Mouse (Mus musculus): ENCODE data around the gene Bid.
A peak's percentile ranks its signal among the peaks of the same experiment; 100 is the strongest.

Bid gene

DNA sequence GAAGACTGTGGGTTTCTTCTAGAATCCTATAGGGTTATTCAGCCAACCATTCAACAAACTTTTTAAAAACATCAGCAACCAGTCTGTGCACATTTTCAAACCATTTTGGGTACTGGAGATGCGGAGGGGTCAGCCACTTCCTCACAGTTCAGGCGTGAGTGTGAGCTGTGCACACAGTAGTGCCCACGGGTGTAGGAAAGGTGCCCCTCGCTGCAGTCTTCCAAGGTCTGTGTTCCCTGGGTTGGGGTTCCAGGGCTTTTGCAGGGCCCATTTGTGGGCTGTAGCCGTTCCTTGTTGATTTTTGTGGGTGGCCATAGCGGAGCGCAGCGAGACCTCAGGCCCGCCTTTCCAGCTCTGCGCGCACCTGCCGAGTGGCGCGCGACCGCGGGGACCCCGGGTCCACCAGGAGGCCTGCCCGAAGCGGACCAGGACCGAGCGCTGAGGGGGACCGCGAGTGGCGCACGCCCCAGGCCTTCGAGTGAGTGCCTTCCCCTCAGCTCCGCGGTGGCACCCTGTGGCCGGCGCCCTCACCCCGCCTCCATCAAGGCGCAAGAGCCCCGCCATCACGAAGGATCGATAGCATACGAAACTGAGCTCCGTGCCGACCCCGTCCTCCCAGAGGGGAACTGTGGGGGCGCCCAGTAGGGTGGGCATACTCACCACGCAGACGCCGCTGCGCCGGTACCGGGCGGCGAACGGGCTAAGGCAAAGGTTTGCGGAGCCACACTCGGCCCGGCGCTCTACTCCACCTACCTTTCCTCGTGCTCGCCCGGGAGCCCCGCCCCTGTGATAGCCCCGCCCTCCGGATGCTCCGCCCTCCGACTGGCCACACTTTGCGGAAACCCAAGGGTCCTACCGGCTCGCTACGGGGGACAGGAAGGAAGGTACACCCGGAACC, at the start of gene Bid:
Bid (minus strand) TSS at position 780 of the 898 bp plus-strand sequence.
- DNase-seq (ENCODE audit: low spot score in 2 of 2), result peak; percentile 89 to 98

DNA sequence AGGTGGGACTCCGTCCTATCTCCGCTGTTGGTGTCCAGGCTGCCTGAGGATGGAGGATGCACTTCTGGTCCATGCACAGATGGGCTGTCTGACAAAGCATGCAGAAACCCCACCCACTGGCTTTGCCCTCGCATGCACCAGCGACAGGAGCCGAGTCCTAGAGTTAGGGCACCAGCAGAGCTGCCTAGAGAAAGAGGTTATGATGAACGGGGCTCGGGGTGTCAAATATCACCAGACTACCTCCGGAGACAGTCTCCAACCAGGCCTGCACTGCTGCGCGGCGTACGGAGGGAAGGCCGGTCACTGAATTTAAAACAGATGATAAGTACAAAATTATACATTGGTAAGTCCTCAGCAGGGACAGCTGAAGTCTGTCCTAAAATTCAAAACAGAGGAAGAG, 49.2 kb upstream of the Bid start:
- no peak for DNase-seq (ENCODE audit: low spot score in 2 of 2)

DNA sequence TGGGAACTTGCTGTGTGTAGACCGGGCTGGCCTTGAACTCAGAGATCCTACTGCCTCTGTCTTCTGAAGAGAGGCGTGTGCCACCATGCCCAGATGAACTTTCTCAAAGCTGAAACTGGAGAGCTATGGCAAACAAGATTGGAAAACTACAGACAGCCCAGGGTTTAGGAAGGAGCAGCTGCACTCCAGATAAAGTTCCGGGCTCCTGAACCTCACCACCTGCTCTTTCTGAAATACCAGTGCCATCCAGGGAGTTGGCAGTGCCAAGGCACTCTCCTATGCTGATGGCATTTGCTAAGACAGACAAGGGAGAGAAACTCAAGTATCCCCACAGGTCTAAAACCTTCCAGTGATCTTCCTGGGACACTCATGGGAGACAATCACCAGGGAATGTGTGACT, 47.5 kb upstream of the Bid start:
- no peak for DNase-seq (ENCODE audit: low spot score in 2 of 2)

DNA sequence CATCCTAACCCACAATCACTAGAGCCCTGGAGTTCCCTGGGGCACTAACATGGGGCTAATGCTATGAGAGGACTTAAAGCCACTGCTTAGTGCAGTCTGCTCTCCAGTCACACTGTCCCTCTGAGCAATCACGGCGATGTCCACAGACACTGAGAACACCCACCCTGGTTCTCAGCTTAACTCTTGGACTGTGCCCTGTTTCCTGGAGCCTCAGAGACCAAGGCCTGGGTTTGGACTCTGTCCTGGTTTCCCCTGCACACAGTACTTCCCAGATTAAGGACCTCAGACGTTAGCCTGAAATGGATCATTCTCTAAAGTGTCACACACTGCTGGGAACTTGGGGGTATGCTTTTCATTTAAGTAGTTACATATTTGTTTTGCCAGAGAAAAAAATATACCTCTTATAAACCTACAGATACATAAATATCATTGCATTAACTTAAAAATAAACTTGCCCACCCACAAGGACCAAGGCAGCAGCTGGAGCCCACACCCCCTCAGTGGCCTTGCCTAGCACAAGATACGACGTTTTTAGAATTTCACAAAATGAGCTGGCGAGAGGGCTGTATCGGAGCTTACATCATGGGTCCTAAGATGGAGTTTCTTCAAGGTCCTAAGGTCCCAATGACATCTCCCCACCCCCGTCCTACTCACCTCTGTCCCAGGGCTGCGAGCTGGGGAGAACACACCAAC, 43.8 kb upstream of the Bid start:
- no peak for DNase-seq (ENCODE audit: low spot score in 2 of 2)

DNA sequence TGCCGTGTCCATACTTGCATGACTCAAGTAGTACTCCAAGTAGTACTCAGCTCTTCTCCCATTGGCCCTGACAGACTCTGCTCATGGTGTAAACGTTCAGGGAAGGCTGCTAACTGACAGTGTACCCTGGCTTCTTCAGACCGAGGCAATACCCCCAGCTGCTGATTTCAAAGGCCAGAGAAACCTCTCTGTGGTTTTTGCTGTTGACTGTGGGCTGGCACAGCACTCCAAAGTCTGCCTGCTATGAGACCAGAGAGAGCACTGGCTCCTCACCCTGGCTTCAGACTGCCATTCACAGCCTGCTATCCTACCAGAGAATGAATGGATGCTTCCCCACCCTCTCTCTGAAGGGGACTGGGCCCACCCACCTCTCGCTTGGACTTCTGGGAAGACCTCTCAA, 40.7 kb upstream of the Bid start:
- DNase-seq (ENCODE audit: low spot score in 2 of 2), result no peak

DNA sequence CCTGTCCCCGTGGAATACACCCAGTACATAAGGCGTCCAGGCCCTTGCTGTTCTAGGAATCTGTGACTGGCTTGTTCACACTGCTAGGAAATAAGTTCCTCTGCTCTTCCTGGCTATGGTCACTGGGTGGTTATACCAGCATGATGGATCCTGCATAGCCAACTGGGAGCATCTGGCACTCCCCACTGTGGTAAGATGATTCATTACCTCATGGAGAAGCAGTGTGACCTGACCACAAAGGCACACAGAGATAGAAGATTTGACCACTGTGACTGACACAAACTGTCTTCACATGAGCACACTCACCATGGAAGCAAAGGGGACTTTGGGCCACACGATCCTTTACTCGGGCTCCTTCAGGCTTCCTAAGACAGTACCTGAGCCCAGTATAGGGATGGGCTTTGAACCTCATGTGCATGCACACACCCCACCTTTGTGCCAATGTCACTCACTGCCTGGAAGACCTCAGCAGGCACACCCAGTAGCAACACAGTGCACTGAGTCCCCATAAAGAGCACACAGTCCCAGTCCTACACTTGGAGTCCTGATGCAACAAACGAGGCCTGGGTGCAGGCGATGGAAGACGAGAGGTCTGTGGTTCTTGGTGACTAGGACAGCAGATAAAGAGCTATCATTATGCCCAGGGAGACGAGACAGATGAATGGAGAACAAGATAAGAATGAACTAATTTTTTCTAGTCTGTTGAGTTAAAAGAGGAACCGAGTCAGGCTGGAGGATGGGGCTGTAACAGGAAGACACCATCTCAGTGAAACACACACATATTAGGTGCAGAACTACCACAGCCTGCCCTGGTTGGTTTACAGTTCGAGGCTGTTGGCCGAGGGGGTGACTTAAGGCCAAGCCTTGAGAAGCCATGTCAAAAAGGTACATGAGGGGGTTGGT, 39.9 kb upstream of the Bid start:
- no peak for DNase-seq (ENCODE audit: low spot score in 2 of 2)

DNA sequence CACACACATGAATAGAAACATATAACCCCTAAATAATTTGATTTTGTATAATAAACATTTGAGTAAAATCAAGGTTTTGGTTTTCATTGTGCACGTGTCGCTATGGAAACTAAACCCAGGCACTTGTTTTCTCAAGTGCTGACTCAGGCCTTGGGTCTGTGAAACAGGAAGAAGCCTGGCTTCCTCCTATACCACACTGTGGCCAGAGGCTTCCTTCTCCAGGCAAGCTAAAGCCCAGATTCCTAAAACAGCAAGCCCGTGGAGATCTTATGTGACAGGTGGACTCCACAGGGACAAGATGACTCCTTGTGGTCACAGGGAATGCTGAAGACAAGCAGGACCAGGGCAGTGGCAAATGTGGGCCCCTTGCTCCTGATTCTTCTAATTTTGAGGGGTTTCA, 38.6 kb upstream of the Bid start:
- DNase-seq (ENCODE audit: low spot score in 2 of 2), result no peak

DNA sequence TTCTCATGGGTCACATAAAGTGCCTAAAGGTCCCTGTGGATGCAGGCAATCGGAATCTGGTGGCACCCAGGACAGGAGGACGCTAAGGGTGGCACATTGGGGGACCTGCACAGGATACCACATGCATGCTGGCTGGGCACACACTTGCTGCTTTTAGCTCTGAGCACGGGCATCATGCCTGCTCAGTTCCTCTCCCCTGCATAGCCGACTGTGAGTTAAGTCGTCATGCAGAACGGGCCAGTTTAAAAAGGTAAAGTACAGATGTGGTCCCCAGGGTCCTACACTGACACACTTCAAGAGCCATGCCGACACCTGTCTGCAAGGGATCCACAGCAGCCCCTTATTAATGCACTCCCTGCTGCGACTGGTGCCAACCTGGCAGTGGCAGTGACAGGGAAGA, 37.6 kb upstream of the Bid start:
- DNase-seq (ENCODE audit: low spot score in 2 of 2), result no peak

DNA sequence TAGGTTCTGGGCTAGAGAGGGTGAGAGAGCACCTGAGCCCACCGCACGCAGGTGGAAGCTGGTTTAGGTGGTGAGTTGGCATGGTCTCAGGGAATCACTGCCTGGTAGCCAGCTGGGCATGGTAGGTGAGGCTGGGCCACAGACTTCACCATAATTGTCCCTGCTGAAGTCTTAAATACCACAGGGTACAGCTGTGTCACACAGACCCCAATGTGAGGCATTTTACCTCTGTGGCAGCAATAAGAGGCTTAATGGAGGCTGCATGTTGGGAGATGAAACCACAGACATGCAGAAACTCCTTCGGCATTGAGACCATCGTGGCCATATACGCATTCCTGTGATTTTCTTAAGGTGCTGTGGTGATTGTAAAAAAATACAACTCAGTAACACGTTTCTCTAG, 35.8 kb upstream of the Bid start:
- no peak for DNase-seq (ENCODE audit: low spot score in 2 of 2)

DNA sequence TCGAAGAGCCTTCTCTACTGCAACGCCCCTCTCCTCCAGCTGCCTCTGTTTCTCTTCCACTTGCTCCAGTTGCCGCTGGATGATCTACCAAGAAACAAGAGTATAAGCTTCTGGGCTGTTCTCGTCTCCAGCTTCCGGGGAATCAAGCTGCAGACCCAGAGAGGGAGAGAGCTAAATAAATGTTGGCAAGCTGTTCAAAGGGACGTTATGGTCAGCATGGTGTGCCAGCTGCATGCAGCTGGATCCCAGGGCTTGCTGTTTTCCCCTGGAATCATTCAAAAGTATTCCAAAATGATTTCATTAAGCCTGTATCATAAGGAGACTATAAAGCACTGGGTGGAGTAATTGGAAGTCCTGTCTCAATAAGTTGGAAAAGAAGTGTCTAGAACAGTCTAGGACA, 34.7 kb upstream of the Bid start:
- no peak for DNase-seq (ENCODE audit: low spot score in 2 of 2)

DNA sequence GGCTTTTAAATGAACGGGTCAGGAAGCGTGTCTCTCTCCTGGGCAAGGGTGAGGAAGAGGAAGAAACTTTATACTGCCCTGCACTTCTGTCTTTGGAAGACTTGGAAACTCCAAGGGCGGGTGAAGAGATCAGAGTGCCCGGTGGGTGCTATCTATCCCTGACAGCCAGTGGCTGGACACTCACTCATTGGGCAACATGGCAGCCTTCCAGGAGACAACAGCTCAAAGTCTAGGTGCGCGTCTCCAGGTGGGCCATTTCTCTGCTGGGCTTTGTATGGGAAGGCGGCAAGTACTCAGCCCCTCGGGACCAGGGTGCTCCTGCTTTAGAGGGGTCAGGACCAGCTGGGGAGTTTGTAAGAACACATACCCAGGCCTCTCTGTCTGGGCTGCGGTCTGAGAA, 28.9 kb upstream of the Bid start:
- DNase-seq (ENCODE audit: low spot score in 2 of 2), result no peak

DNA sequence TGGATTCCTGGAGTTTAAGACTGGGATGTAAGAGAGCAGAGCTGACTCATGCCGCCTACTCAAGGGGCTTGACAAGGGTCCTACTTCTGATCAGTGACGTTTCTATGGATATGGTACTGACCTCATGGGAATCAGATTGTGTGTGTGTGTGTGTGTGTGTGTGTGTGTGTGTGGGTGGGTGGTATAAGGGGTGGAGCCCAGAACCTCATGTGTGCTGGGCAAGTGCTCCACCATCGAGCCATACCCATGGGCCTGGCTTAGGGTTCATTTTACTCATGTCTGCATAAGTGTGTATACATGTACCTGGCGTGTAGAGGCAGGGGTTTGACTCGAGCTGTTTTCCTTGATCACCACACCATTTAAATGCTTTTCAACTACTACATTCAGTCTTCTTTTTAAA, 27.3 kb upstream of the Bid start:
- no peak for DNase-seq (ENCODE audit: low spot score in 2 of 2)

DNA sequence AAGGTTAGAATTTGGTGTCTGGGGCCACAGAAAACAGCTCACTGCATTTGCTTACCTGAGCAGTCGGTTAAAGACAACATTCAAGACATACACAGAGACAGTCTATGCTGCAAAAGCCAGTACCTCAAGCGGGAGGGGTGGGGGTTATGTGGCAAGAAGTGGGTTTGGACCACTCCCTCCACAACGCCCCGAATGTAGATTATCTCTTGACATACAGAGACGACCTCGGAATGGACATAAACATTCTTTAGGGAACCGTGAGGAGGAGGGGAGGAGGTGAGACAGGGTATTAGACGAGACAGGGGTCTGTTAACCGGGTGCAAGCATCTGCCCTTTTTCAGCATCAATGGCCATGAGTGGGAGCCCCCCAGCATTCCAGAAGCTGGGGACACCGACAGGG, 26.9 kb upstream of the Bid start:
- no peak for DNase-seq (ENCODE audit: low spot score in 2 of 2)

DNA sequence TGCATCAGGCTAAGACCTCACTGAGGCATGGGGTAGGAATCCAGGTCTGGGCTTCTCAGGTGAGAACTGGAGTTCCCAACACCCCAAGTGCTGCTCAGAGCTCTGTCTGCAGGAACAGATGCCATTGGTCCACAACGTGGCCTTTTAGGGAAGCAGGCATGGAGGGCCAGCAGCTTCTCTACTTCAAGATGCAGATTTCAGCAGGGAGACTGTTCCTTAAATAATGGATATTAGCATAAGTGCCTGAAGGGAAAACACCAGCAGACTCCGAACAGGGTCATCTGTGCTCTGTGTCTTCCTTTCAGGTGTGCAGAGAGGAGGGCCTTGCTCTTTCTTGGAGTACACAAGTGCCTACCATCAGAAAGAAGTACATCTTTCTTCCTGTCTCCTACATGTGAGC, 26.4 kb upstream of the Bid start:
- DNase-seq (ENCODE audit: low spot score in 2 of 2), result no peak

DNA sequence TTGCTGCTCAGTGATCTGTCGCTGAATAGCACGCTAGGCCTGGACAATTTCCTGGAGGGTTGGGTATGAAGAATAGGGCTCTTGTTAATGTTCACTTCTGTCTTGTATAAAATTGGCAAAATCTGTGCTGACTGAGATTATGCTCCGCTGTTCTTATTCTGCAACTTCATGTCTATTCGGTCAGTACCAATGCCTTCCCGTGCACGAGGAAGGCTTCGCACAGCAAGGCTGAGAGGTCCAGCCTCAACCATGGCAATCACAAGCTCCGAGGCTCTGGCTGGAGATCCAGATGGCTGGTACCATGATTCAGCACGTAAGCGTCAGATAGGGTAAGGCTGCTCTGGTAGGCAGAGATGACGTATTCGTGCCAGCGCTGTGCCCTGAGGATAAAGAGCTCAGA, 24.9 kb upstream of the Bid start:
- DNase-seq (ENCODE audit: low spot score in 2 of 2), result no peak

DNA sequence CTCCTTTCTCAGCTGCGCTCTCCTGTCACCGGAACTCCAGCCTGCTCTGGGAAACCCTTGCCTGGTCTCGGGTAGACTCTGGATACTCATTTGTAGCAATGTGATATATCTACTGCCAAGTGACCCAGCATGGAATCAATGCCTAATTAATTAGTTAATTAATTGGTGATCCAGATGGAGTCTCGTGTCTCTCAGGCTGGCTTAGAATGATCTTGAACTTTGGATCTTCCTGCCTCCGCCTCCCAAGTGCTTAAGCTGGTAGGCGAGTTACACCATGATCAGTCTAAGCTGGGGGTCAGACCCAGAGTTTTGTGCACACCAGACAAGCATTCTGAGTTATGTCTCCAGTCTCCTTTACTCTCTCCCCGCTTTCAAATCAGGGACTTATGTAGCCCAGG, 24.4 kb upstream of the Bid start:
- no peak for DNase-seq (ENCODE audit: low spot score in 2 of 2)

DNA sequence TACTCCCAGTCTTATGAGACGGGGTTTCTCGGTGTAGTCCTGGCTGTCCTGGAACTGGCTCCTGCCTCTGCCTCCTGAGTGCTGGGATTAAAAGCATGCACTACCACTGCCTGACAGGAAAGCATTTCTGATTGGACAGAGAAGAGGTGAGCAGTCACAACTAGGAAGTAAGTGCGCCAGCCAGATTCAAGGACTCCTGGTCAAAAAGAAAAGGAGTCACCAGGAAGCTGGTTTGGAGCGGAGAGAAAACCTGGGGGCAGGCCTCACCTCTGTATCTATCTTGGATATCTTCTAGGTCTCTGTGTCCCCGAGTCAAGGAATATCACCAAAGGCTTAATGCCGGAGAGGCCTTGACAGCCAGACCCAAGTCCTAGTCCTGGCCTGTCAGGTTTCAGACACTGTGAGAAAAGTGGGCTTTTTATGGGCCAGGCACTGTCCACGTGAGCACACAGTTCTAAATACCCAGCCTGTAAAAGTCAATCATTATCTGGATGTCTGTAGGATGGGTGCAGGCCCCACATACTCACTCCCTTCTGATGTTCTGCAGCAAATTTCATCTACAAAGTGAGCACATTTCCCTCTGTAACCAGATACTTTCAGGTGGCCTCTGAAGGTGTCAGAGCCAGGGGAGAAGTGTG, 23.9 kb upstream of the Bid start:
- no peak for DNase-seq (ENCODE audit: low spot score in 2 of 2)

DNA sequence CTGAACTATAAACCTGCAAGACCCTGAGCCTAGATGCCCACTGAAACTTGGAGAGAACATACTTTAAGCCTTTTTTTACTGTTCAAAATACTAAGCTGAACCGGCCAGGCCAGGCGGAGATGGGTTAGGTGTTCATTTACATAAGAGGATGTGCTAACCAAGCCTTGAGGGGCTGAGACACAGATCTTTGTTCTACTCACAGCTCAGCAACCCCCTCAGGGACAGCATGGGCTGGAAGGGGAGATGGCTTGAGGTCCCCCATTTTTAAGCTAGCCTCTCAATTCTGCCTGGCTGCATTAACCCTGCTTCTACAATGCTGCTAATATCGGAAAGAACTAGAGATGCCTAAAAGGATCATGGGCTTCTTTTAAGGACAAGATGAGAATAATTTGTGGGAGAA, 23.1 kb upstream of the Bid start:
- DNase-seq (ENCODE audit: low spot score in 2 of 2), result no peak

DNA sequence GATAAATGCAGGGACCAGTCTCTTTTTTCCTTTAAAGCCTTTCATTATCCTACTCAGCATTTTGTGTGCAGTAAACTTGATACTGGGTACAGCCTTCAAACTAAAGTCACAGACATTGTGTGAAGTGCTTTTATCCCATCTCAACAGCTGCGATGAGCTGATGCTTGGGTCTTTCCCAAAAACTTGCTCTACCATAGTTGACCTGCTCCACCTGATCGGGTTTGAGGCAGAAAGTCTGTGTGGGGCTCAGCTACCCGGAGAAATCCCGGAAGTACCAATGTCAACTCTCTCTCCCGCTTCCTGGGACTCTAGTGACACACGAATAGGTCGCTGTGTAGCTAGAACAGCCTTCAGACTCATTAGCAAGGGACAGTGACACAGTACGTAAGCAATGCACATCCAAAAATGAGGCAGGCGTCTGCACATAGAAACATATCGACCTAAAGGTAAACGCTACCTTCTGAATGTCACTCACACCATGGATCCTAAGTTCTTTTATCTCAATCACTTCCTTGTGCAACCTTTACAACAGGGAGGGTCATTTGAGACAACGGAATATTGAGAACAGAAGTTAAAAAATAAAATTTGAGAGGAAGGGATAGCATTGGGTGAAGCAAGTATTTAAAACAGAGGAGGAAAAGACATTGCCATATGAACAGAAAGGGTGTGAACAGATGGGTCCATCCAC, 22.3 kb upstream of the Bid start:
- no peak for DNase-seq (ENCODE audit: low spot score in 2 of 2)

DNA sequence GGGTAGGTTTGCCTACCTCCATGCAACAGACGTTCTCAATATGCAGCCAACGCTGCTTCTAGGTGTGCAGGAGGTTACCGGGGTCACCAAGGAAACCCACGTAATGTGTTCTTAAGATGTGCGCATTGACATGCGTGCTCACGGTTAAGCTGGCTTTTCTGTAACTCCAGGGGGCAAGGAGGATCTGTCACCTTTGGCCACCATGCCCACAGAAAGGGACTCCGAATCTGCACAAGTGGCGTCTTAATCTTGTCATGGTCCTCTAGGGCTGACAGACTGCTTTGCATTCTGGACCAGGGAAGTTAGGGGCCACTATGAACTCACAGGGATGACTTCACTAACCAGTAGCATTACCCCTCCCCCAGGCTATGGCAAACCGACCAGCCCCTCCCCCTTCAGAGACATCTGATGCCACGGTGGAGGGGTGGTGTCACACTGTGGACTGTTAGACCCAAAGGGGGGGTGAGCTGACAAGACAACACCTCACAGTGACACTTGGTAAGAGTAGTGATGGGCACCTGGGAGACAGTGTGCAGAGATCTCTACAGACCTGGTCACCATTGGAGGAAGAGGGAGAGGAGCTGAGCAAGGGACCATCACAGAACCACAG, 21.5 kb upstream of the Bid start:
- no peak for DNase-seq (ENCODE audit: low spot score in 2 of 2)

DNA sequence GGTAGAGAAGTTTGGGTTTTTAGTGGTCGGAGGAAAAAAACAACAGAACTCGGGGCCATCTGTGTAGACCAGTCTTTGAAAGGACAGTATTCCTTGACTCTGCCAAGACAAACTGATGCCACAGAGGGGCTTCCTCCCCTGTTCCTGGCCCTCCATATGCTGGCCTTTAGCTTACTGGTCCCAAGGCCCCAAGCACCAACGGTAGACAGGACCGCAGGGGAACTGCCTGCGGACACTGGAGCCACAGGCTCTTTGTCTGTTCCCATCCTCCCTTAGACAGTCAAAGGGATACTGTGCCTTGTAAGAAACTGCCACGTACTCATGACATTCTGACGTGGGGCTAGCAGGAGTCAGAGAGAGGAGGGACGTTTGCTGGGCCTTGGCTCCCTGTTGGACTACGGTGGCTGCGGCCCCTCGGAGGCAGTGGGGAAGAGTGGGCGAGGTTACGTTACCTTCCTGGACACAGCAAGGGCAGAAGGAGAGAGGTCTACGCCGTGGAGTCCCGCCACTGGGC, 20.5 kb upstream of the Bid start:
- DNase-seq (ENCODE audit: low spot score in 2 of 2), result no peak

Data from urinary bladder, adult 18-20 months (tissue).